Mouse (Mus musculus): ENCODE results near the gene Zfp72.

- TF ChIP-seq POLR2A (IDR thresholded peaks at IDR 0.05; ENCODE audit: control insufficient read depth in 1 of 2, insufficient read depth in 1 of 2, low read depth in 1 of 2, low read length in 2 of 2, poor library complexity in 1 of 2) (peak; percentile 81 to 94), GABPA (IDR thresholded peaks at IDR 0.05; ENCODE audit: low read depth, low read length) (no peak), NELFE (IDR thresholded peaks at IDR 0.05; ENCODE audit: low read depth, low read length) (peak; percentile 93), GATA1 (IDR thresholded peaks at IDR 0.05; ENCODE audit: low read depth, low read length) (no peak), EP300 (IDR thresholded peaks at IDR 0.05; ENCODE audit: low read depth in 1 of 2, low read length in 2 of 2) (no peak), CTCF (IDR thresholded peaks at IDR 0.05 in 2 of 3, conservative IDR thresholded peaks at IDR 0.05 in 1 of 3; ENCODE audit: control insufficient read depth in 1 of 3, insufficient read depth in 1 of 3, low read depth in 2 of 3, low read length in 3 of 3, poor library complexity in 1 of 3, severe bottlenecking in 1 of 3) (no peak), KAT2A (conservative IDR thresholded peaks at IDR 0.05; ENCODE audit: low read depth, low read length) (no peak; the same call in 1 of the 2 replicates)
Measured at GRCm38 (mm10) chr13:74349566-74350434, 40.8 kb downstream of the Zfp72 start, which contains the start of the genes Sdha and Ccdc127.
